Mouse (Mus musculus) lung, postnatal 36 days (tissue): ENCODE data around the gene Ccser2.

Experiments
- DNase-seq: peaks from one replicate; pipeline ENCODE4 v3.0.0; 2022; ENCODE audit warnings: mixed read lengths

The Ccser2 gene

DNA sequence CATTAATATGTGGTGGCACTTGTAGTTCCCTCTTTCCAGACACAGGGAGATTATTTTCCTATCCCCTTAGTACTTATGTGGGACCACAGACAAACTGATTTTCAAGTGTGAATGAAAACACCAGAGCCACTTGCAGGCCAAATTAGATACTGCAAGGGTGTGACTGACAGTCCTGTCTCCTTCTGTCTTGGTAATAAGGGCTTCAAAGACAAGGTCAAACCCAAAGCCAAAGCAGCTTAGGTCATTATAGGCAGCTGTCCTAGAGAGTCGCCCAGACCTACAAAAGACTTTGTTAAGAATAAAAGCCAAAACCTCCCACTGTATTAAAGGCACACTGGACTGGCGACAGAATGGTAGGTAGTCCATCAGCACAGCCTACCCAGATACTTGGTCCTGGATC, 30.6 kb downstream of the Ccser2 start:
- DNase-seq = no peak

DNA sequence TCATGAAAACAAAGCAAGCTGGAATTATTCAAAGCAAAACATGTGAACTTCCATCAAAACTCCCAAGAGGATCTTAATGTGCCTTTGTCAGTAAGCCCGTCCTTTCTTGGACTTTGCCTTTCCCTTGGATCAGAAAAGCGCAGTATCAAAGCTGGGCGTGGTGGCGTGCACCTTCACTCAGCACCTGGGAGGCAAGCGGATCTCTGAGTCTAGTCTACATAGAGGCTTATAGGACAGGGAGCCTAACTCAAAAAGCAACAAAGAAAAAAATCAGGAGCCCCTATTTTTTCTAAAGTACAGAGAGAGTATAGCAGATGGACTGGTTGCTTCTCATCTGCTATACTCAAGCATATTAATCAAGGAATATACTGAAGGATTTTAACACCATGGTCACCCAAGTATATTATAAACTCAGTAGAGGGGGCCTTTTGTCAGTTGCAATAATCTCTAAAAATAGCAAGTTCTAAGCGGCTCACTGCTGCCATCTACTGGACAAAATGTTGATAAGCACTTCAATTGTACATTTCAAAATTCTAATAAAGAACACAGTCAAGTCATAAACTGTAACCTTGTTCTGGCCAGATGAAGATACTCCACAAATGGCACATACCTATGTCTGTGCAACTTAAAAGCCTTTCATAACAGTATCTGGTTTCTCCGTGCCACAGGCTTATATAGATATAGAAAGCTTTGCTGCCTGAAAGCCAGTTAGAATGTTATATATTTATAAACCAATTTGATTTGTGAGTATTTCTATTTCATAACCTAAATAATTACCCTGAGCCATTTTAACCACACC, 31.3 kb downstream of the Ccser2 start:
- peak; percentile 76 for DNase-seq

DNA sequence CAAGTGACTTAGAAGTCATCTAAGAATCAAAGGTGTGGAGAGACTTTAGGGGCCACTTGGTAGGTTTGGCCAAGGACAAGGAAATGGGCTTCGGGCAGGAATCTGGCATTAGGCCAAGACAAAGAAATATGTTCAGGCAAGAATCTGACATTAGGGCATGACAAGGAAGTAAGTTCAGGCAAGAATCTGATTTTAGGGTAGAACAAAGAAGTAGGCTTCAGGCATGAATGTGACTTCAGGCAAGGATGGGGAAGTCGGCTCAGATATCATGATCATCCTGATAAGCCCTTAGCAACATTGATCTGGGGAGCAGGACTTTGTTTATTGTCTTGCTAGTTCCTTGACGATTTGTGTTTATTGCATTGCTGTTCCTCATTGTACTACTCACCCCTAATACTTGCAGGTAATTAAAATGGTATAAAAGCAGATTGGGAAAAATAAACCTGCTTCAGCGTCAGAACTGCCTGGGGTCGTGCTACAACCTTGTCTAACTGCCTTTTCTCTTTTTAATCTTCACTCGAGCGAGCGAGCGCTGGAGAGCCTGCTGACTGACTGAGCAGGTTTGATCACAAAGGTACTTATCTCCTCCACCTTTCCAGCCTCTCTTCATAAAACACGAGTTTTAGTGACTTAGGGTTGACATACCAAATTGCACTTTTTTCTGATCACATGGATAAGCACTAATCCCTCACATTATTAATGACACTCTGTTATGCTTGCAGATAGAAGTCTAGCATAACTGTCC, 35.8 kb downstream of the Ccser2 start:
- DNase-seq = peak; percentile 27

DNA sequence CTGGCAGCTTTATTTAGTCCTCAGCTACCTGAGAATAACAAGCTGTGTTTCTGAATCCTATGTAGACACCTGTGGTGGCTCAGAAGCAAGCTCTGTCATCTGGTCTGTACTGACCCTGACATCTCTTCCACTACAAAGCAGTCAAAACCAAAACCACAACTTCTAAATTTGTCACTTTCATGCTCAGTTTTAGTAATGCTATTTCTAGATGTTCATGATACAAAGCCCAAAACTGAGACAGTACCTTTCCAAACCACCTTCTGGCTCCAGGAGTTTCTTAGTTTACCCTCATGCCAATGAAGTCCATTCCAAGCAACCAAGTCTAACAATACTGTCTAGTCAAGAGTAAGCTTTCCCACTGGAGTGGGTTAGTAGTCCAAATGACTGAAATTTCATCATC, 36.5 kb downstream of the Ccser2 start:
- no peak for DNase-seq

DNA sequence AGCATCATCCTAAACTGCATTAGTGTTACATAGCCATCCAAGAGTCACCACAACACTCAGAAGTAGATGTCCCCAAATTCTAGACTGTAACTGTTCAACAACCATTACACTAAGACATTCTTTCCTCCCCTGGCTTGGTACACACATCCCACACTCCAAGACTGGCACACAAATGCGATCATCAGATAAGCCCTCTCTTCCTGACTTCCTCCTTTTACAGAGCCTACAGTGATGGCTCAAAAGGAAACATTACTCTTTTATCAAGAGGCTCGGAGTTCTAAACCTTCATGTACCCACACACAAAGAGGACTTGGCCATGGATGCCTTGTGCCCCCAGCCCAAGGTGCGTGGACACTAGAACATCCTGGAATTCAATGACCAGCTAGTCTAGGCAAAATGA, 45.2 kb downstream of the Ccser2 start:
- no peak for DNase-seq

DNA sequence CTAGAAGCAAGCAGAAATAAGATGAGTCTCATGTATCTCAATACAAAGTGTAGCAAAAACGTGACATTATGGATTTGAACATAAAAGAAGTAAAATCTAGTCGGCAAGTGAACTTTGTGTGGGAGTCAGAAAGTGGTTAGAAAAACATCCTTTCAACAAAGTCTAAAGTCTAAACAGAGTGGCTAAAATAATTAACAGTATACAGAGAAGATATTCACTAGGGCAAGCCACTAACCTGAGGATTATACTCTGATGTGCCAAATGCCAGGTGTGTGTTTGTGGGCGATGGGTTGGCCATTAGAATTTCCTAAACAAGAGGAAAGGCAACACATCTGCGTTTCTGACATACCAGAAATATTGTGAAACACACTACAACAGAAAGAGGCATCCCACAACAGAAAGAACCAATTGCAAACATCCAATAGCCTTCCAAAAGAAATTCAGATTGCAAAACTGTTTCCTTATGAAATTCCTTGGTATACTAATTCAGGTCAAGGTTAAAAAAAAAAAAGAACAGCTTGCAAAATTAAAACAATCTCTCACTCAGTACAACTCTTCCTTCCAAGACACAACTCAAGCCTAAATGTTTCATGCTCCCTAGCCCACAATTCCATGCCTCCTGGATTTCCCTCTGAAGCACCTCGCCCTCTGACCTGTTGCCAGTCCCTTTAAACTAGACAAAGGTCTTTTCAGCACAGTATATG, 47.1 kb downstream of the Ccser2 start:
- no peak for DNase-seq

DNA sequence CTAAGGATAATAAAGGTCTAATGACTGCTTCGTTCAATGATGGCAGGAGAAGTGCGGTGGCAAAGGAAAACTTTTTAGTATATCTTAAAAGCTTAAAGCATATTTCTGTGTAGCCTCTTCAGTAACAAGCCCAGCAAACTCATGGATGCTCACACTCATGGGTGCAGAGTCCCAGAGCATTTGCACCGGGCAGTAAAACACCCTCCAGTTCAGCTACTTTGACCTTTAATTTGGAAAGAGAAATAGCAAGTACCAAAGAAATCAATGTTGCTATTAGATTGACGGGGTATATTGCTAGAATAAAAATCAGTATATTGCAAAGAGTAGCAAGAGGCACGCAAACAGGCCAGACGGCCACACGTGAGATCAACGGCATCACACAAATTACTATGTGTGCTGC, 48.7 kb downstream of the Ccser2 start:
- no peak for DNase-seq

DNA sequence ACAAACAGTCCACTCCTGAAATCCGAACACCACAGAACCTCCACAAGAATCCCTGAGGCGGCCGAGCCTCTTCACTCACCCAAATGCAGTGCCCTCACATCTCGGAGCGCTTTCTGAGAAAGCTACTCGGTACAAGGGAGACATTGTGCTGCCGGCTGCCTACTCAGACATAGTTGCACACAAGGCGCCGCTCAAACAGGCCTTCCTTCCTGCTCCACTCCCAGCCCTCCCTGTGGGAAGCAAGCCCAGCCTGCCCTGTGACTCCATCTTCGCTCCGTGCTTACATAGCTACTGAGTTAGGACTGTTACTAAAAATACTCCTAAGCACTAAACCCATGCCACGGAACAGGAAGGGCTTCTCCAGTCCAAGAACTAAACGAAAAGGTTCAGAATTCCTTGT, 49.4 kb downstream of the Ccser2 start:
- peak; percentile 91 for DNase-seq

DNA sequence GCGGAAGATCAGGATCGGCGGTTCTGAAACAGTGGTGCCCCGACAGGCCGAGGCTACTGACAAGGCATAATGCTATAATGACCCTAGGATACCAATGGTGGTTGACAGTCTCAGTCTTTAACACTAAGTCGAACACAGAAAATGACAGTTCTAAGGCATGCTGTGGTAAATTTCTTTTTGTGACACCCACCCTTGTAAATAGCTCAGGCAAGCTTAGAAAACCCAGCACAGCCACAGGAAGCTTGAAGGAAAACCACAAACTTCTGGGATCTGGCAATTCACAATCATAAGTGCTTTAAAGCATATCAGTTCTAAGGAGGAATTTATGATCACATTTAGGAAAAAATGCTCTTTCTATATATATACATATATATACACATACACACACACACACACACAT, 53.4 kb downstream of the Ccser2 start:
- DNase-seq = no peak

DNA sequence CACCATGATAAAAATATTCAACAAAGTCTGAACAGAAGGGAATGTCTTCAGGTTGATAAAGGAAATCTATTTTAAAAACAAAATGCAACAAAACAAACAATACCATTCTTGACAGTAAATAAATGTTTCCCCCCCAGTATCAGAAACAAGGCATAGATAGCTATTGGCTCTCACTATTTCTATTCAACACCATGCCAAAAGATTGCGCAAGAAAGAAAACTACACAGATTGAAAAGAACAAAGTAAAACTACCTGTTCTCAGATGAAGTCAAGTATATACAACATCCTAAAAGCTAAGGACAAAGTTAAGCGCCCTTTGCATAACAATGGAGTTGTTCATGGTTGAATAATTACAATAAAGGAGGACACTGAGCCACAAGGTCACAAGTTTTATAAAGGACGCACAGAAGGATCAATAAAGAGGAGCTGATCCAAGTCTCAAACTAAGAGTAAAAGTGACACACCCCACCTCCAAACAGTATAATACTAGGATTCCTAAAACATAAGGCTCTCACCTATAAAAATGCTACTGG, 54.0 kb downstream of the Ccser2 start:
- DNase-seq = no peak

DNA sequence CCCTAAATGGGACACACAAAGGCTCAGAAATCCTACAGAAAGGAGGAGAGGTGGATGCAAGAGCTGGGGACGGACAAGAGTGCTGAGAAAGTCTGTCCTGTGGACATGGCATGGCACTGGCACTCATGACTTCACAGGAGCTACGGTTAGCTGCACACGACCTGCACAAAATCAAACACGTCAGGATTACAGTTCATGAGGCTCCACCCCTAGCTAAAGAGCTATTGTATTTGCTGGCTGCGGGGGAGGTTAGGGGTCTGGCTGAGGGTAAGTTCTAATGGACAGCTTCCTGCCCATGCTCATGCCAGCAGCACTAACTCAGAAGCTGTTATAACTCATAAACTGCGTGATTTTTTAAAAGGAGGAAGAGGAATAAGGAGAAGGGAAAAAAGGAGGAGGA, 56.8 kb downstream of the Ccser2 start:
- no peak for DNase-seq

DNA sequence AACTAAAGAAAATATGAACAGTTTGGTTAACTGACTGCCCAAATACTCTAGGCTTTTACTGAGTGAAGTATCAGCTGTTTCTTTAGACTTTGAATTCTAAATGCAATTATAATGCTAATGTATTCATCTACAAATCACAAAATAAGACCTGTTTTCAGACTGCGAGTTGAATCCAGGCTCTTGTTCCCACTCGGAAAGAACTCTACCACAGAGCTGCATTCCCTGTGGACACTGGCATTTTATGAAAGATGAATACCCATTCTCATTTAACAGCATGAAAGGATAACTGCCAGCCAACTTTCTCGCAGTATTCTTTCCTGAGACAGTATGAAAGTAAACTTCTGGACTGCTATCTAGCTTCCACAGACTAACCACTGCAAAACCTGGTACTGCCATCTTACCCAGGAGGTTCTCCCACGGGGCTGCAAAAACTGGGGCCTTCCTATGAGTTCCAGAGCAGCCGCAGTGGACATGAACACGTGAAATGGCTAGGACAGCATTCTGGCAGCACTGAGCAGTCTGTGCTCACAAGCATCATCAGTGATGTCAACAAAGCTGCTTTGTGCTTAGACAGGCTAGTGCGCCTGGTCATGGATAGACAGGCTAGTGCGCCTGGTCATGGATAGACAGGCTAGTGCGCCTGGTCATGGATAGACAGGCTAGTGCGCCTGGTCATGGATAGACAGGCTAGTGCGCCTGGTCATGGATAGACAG, 62.6 kb downstream of the Ccser2 start:
- no peak for DNase-seq

DNA sequence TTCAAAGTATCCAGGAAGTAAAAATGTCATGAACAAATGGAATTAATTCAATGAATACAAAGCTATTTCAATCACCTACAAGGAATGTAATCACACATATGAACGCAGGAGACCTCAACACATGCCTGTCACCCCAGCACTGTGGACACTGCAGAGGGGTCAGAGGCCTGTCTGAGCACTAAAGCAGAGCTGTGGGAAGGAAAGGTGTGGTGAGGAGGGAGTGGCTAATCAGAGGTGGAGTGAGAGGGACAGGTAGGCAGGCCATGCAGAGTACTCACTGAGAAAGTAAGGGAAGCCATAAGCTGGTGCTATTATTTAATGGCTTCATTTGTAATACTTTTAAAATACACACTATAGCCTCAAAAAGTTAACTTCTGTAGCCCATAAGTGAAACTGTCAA, 64.4 kb downstream of the Ccser2 start:
- no peak for DNase-seq

DNA sequence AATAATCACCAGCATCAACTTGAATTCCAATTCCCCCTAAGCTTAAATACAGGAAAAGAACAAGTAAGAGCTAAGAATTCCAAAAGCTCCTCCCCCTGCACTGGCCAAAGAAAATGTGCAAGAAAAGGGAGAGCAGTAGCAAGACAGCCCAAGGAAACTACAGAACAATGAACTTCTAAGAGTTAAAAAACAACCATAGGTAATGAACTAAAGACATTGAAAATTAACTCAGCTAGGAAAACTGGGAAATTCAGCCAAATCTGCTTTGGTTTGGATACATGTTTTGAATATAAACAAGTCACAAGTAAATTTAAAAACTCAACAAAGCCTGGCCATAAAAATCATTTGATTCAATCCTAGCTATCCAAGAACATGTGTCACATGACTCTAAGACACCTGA, 67.7 kb downstream of the Ccser2 start:
- no peak for DNase-seq

DNA sequence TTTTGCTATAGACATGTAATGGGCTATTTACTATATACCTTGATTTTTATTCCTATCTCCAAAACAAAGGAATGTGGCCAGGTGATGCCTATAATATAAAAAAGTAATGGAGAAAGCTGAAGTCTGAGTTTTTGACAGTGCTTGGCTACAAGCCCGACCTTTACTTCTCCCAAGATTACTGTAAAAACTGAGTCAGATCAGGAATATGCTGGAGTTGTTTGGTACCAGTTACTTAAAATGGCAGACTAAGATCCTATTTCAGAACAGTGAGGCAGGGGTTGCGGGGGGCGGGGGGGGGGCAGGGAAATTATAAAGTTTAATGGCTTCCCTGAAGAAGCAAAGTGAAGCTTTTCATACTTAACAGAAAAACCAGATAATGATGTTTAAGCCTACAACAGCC, 73.9 kb downstream of the Ccser2 start:
- DNase-seq = no peak

DNA sequence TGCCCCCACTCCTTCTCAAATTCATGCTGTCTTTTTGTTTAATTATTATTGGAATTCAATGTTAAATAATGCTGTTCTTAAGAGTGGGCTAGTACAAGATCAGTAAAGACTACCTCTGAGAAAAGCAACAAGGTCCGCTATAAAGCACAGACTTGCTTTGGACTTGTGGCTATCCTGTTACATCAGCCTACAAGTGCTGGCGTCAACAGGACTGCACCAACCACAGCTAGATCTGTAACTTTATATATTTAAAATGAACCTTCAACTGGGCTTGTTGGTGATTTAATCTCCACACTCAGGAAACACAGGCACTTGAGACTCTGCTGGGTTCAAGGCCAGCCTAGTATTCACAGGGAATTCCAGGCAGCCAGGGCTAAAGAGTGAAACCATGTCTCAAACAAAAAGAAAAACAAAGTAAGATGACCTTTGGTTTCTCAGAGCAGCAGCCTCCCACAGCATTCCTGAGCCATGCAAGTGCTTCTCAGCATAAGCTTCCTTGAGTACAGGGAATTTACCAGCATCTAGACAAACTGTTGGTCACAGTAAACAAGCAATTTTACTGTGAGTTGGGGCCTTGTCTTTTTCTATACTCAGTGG, 75.7 kb downstream of the Ccser2 start:
- DNase-seq = no peak

DNA sequence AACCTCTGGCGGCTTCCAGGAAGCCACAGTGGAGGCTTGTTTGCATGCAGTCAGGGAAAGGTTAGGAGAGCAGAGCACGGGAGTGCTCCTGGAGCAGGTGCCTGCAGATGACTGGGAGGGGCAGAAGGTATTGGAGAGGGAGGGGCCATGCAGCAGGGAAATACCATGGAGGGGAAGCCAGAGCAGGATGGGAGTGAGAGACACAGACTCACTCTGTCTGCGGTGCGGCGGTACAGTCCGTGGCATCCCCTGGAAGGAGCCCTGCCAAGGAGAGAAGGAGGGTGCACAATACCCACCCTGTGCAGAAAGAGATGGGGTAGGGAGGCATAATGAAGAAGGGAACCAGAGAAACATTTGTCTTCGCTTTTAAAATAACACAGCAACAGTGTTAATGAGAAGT, 78.4 kb downstream of the Ccser2 start:
- no peak for DNase-seq

DNA sequence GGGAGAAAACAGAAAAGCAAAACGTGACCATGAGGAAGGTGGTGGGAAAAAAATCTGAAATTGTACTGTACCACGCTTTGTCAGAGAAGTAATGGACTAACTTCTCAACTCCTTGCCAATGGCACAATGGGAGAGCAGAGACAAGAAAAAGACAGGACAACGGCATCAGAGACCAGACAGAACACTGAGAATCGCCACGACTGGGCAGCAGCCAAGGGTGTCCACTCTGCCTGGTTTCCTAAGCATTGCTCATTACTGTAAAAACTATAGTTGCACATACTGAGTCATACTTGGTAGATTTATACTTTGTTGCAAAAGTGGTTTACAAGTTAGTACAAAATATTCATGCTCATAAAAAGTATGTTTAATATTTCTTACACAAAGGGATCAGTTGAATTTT, 82.9 kb downstream of the Ccser2 start:
- DNase-seq = no peak

DNA sequence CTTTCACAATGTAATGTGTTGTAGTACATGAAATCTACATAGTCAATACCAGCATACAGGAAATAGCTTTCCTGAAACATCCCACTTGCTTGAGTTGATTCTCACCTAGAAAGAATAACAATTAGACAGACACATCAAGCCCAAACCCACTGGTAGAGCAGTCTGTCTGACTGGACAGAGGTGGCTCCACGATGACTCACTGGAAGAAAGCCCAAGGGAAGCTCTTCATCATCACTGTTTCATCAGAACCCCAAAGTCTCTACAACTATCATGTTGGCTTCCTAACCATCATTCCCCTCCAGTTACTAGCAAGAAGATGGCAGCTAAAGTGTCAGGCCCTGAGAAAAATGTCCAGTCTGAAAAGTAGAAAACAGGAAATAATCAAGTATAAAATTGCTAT, 83.5 kb downstream of the Ccser2 start:
- DNase-seq = no peak

DNA sequence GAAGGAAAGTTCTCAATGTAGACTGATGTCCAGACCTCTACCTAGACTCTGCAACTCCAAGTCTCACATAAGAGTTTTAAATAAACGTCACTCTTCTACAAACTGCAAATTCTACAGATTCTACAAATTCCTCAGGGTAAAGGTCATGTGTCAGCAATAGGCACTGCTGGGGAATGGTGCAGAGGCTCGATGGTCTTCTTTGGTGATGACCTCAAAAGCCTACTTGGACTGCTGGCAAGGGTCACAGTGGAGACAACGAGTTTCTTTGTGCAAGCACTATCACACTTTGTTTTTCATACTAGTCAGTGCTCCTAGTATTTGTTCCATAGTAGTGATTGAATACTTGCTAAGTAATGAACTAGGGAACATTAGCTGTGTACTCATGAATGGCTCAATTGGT, 85.0 kb downstream of the Ccser2 start:
- DNase-seq = no peak

DNA sequence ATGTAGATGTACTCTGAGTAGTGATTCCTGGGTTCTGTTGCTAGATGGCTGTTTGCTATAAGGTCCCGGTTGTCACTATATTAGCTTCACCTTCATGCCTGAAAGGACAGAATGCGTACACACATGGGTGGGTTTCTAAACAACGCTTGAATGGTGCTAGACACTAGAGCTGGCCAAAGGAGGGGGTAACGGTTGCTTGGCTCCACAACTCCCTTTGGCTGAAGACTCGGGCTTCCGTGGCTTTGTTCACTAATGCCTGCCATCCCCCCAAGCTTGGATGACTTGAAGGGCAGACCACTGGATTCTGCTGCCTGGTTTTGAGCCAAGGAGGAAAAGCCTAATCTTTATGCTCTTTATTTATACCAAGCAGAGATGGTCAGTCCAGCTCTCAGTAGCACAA, 98.3 kb downstream of the Ccser2 start:
- DNase-seq = no peak

DNA sequence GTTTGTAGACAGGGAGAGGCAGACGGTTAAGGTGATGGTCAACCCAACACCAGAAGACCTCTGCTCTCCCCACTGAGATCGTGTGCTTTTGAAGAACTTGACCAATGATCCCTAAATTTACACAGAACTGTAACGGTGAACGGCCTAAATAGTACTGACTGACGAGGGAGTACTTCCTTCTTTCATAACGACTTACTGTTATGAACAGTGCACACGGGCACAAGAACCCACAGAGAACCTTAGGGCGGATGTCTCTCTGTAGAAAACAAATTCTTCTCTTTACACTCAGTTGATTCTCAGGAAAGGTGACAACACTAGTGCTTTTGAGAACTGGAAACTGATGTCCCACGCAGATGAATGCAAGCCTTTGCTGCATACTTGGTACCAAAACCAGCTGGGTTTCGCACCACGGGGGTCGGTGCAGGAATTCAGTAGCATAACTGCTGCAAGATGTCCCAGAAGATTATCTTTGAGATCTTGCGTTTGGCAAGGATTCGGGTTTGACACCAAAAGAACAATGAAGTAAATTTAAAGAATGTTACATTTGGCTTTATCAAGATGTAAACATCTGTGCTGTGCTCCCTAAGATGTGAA, 99.7 kb downstream of the Ccser2 start:
- no peak for DNase-seq
